Mouse (Mus musculus) left cerebral cortex, adult 2 months (tissue): Measurements from ENCODE around the gene Ric3. TPM values are rescaled to one million over a fixed set of nuclear protein-coding genes. Genes with fewer than 3 reads are reported as not detected.
"Not testable (repeated sequence)": the region's sequence is repeated elsewhere in the genome, so short reads cannot be mapped to it uniquely, and the experiment has no call there.

Experiments used
- DNase-seq, 2 experiments: peaks; one replicate each; pipeline ENCODE4 v3.0.0; 2021 to 2022; ENCODE audit warnings: low spot score in 2 of 2, mixed read lengths in 1 of 2; ENCODE audit errors: extremely low spot score in 1 of 2
- H3K27ac ChIP-seq: fragments of 200-600 bp; 2 replicates; pipeline ENCODE4 v1.8.1; 2022
- H3K4me3 ChIP-seq: fragments of 200-600 bp; 2 replicates; pipeline ENCODE4 v1.8.1; 2022
- CTCF ChIP-seq: fragments of 200-600 bp; IDR thresholded peaks from 2 replicates; pipeline ENCODE4 v1.8.1; 2022; ENCODE audit warnings: antibody characterized with exemption, mild to moderate bottlenecking, moderate library complexity
- intact Hi-C: fragments of 180-260 bp; cut with DNase I; formaldehyde crosslinking; loops from one replicate; pipeline ENCODE4 v1.15.1; 2025
- long read RNA-seq, 2 experiments: library from polyadenylated mRNA; stranded (forward); transcript quantifications; one replicate each; pipeline ENCODE4 v2.0.0; 2021; ENCODE audit warnings: borderline mapping rate in 2 of 2
- total RNA-seq, 2 experiments: library from RNA; stranded (reverse); gene quantifications; 2 replicates each; pipeline ENCODE4 v1.2.3; 2021

The Ric3 gene
- 10 to 100 TPM; 63.7 to 66.3 TPM for total RNA-seq
- long read RNA-seq, experiment 1, full-length matches to known transcripts = 99 of 116 reads
- long read RNA-seq, experiment 1, partial matches to known transcripts = 10 of 116 reads
- long read RNA-seq, experiment 1, other reads (novel, unspliced or antisense) = 7 of 116 reads
- long read RNA-seq, experiment 2, full-length matches to known transcripts = 75 of 97 reads
- long read RNA-seq, experiment 2, partial matches to known transcripts = 7 of 97 reads
- long read RNA-seq, experiment 2, other reads (novel, unspliced or antisense) = 15 of 97 reads

DNA sequence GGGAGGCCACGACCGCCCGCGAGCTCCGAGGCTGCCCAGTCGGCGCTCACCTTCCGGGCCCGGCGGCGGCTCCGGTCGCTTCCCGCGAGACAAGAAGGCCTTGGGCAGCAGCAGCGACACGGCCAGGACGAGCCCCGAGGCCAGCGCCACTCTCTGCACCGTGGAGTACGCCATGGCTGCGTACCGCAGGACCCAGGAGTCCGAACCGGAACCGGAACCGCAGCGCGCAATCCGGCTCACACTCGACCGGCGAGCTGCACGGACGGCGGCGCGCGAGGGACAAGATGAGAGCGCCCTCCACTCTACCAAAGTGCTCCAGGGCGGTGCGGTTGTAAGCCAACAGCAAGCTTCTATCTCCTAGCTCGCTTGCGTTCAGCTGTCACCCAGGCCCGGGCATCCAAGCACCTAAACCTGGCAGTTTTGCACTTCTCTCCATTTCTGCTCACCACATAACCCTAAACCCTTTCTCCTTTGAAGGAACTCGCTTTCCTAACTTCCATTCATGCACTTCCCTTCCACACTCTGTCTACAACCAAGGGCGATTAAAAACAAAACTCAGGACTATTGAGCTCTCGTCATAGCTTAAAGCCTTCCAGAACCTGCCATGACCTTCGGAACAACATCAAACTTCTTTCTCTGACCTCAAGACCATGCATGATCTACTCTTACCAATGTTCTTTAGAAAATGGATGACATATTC is at the start of gene Ric3:
Gene Ric3, minus strand, starts transcription at position 219 of the 700 bp plus-strand sequence.
- Histone ChIP-seq H3K4me3 (peak within 1 kb of the TSS; percentile 87), H3K27ac (peak within 1 kb of the TSS; percentile 74)
- intact Hi-C loops = no loop called here
- TF ChIP-seq CTCF = no peak
- peak; percentile 91 to 95 for DNase-seq

DNA sequence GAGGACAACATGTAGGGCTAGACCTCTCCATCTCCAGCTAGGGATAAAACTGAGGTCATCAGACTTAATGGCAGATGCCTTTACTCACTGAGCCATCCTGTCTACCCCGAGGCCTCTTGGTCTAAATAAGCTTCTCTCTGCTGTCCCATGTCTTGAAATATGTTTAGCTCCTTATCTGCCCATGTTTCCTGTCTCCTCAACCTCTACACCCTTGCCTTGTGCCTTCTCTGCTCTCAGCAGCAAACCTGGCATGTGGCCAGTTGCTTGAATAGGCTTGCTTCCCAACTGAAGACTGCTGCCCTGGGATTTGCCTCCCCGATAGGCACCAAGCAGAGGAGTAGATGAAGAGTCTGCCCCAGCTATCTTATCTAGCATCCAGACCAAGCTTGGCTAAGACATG is 48.4 kb upstream of the Ric3 start:
- no peak for TF ChIP-seq CTCF
- intact Hi-C loops = no loop called here
- no peak overlapping the region for H3K27ac ChIP-seq
- no peak for DNase-seq
- H3K4me3 ChIP-seq = no peak overlapping the region

DNA sequence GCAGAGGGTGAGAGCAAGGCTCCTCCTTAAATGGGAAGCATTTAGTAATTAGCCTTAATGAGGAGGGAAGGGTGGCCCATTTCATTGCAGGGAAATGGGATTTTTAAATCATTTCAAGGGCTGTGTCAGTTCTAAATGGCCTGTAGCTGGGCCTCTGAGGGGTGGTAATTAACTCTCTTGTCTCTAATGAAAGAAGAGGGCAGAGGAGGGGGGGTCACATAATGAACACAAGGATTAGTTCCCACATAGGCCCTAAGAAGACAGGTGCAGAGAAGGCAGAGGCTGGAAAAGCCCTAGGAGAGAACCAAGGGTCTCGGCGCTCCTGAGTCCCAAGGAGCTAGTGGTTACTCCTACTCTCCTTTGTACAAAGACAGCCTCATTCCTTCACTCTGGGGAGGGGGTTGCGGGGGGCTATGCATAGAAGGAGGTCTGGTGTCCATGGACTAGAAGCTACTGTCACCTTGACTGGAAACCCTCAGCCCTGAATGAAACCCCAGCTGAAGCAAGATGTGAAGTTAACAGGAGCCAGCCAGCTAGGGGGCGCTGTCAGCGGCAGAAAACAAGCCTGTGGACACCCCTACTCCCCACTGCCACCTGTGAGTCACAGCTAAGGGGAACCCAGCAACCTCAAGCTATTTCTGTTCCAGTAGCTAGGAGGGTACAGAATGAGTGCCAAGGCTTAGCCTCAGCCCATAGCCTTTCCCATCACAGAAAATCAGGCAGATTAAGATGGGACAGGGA is 47.0 kb upstream of the Ric3 start:
- Histone ChIP-seq H3K27ac (no peak overlapping the region), H3K4me3 (no peak overlapping the region)
- TF ChIP-seq CTCF = peak; percentile 32
- DNase-seq = no peak
- intact Hi-C loops = no loop called here

DNA sequence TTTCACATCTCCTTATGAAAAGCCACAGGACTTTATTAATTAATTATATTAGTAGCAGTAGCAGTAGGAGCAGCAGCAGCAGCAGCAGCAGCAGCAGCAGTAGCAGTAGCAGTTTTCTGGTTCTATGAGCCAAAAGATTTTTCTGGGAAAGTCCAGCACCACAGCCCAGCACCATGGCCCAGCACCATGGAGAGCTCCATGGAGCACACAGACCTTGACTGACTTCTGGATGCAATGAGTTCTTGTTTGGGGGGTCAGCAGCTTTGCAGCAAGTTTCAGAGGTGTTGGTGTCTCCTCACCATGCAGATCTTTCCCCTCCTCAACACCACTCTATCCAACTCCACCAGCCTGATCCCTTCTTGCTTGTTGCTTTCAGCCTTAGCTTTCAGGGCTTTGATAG is 46.3 kb upstream of the Ric3 start:
- TF ChIP-seq CTCF = no peak
- intact Hi-C loops = no loop called here
- Histone ChIP-seq H3K27ac (no peak overlapping the region), H3K4me3 (no peak overlapping the region)
- DNase-seq = no peak

DNA sequence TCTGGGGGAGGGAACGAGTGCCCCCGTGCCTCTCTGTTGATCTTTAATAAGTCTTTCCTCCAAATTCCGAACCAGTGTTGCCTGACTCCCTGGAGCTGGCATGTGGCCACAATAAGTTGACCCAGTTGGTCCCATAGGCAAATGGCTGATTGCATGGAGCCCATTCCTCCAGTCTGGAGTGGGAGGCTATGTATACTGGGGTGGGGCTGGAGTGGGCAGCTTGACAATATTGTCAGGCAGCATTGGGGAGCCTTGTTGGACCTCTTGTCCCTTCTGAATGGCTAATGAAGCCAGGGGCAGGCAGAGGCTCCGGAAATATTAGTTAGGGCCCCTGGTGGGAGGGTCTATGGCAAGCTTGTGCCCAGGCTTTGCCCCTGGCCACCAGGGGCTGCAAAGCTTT is 32.8 kb upstream of the Ric3 start:
- Histone ChIP-seq H3K27ac (no peak overlapping the region), H3K4me3 (no peak overlapping the region)
- intact Hi-C loops = no loop called here
- no peak for DNase-seq
- no peak for TF ChIP-seq CTCF

DNA sequence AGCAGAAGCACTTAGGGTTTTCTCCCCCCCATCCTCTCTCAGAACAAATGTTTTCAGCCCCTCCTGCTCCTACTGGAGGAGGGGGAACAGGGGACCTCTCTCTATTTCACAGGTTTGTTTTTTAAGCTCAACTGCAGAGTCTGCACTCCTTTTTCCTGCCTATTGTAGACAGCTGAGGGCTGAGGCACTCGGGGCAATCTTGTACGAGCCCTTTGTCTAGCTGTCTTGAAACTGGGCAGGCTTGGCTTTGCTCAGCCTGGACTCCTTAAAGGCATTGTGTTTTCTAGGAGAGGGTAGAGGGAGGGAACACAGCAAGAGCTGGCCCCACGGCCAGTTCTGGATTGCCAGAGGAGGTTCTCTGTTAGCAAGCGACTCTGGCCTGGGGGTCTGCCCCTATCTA is 32.4 kb upstream of the Ric3 start:
- H3K27ac ChIP-seq, intact Hi-C loops, DNase-seq, H3K4me3 ChIP-seq: not testable (repeated sequence)

DNA sequence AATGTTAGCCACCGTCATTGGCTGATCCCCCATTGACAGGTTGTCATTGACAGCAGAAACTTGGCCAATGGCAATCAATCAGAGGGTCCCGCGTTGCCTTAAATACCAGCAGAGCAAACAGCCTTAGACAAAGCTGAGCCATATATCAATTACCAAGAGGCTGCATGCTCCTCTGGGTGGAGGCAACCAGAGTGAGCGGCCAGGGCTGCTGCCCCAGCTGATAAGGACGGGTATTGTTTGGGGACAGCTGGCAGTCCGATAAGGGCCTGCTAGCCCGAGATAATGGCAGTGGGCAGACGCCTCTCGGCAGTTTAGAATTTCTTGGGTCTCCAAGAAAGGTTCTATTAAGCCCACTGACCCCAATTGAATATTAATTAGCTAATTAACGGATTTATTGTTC is 31.8 kb upstream of the Ric3 start:
- TF ChIP-seq CTCF = no peak
- intact Hi-C loops = no loop called here
- DNase-seq = no peak
- Histone ChIP-seq H3K27ac (no peak overlapping the region), H3K4me3 (no peak overlapping the region)

DNA sequence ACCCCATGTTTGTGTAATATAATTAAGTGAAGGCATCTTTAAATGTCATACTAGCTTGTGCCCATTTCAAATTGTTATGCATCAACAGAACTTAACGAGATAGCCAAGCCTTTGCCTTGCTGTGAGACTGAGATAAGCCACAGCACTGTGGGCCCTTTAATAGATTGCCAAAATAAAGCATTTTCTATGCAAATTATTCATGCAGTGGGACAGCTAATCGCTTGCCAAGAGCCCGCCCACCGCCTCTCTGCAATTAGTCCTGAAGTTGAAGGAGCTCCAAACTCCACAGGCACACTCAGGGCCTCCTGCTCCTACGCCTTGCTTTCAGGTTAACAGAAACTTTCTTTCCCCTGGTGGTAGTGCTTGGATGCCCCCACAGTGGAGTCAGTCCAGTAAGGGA is 27.9 kb upstream of the Ric3 start:
- intact Hi-C loops = no loop called here

DNA sequence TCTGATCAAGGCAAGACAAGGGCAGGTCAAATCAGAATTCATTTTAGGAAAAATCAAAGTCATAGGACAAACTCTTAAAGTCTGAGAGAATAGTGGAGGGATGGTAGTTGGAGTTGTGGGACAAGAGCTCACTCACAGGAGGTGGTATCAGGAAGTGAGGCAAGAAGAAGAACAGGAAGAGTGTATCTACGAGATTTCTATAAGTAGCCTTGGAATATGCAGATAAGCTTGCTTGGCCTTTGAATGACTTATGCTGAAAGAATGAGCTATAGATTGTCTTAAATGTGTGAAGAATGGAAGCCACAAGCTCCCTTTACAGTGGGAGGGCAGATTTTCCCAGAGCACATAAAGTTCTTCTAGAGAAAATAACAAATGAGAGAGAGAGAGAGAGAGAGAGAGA is 21.8 kb upstream of the Ric3 start:
- DNase-seq = no peak
- H3K27ac ChIP-seq = no peak overlapping the region
- H3K4me3 ChIP-seq = no peak overlapping the region
- TF ChIP-seq CTCF = no peak
- intact Hi-C loops = no loop called here

More for the DNA sequence above, 27.9 kb upstream of the Ric3 start:
- DNase-seq = peak; percentile 51 to 61
- Histone ChIP-seq H3K4me3 (no peak overlapping the region), H3K27ac (no peak overlapping the region)
- TF ChIP-seq CTCF = no peak; the same call in 1 of the 2 replicates

DNA sequence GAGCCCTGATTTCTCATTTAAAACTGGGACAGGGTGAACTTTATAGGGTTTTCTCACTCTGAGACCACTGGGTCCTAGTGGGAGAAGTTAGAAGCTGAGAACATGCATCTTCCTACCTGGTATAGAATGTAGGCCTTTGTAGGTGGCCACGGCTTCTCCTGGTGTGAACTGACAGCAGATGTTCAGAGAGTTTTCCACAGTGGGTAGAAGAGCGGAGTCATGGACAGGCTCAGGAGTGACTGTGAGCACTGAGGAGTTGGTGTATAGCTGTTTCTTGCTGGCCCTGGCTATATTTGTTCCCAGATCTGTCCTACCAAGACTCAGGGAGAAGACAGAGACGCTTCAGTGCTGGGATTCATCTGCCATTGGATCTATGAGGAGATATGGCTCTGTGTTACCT is 18.0 kb upstream of the Ric3 start:
- DNase-seq = no peak
- no peak overlapping the region for H3K4me3 ChIP-seq
- intact Hi-C loops = no loop called here
- H3K27ac ChIP-seq = no peak overlapping the region
- TF ChIP-seq CTCF = no peak

DNA sequence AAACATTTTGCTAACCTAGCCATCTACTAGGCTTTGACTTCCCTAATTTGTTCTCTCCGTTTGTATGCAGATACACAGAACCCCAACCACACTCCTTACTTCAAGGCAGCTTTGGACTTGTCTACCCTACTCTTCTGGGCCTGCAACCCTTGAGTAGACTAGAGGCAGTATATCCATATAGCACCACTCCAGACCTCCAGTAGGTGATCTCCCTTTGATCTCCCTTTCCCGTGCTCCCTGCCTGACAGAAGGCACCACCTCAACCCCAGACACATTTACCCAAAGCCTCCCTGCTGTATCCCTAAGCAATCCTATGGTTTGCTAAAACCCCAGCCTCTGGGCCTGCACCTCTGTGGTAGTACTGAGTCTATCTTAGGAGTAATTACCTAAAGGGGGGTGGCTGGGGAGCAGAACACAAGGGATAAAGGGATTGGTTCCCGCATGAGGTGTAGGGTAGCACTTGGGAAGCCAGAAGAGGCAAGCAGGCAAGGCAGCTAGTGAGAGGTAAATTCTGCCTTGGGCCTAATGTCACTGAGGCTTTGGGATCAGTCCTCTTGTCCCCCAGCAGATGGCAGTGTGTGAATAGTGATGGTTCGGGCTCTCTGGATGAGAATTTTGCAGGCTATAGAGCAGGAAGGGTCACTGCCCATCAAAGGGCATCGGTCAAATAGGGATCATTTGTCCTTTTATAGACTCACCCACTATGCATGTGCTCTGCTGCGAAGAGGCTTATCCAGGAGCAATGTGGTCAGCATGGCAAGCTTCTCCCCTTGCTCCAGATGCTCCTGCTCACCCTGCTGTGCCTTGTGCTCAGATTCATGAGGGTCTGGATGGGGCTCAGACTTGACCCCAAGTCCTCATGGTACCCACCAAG is 15.3 kb upstream of the Ric3 start:
- H3K4me3 ChIP-seq = no peak overlapping the region
- intact Hi-C loops = loop anchor here (1.0 to 5.0 kb wide), 4 partner anchors 40 to 326 kb away; no protein-coding TSS in a partner anchor
- no peak overlapping the region for H3K27ac ChIP-seq
- peak; percentile 26 to 63 for DNase-seq
- TF ChIP-seq CTCF = peak; percentile 75
